Mouse (Mus musculus): ENCODE measurements around the gene Pick1.

Pick1 gene

DNA sequence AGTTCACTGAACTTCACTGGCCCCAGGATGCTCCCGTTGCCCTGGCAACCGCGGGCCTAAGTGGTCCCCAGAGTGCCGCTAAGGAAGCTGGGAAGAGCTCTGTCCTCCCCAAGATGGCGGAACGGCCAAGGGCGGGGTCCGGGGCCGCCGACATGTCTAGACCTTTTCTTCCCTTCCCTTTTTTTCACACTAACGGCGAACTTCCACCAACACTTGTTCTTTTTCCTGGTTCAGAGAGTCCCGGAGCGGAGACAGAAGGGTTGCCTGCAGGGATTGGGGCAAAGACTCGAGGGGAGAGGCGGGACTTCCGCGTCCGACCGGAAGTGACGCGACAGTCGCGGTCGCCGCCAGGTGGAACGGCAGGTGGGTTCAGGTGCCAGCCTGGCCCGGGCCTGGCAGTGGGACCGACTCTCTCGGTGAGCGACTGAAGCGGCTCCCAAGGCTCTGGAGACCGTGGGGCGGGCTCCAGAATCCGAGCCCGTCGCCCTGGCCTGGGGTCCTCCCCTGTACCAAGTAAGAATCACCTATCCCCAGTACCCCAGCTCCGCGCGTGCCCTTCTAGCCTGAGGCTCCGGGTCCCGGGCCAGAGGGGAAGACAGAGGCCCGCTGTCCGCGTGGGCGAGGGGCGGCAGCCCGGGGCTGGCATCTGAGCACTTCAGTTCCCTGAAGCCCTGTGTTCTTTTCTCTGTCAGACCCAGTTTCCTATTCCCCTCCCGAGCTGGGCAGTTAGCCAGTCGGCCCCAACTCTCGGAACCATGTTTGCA, at the start of gene Pick1, which contains the start of gene Gm49486:
Gene Pick1, plus strand, starts transcription at position 116 of the 764 bp plus-strand sequence.
Gene Gm49486, plus strand, starts transcription at position 334 of the 764 bp plus-strand sequence.
- in situ Hi-C loops (cut with MboI, MseI), result no loop called here

DNA sequence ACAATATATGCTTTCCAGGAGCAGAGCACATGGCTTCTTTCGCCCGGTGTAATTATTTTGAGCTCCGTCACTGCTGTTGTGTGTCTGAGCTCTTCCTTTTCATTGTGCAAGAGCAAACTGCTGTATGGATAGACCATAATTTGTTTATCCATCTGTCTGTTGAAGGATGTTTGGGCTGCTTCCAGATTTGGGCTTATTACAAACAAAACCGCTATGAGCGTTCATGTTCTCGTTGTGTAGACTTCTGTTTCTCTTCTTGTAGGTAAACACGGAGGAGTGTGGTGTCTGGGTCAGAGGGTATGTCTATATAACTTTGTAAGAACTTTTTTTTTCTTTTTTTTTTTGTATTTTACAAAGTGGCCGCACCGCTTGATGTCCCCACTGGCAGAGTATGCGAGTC, 43.8 kb upstream of the Pick1 start:
- in situ Hi-C loops (cut with MboI, MseI), result no loop called here

GRCm38 (mm10) chr15:79187819-79188218, 41.2 kb upstream of the Pick1 start:
- in situ Hi-C loops (cut with MboI, MseI), result no loop called here

DNA sequence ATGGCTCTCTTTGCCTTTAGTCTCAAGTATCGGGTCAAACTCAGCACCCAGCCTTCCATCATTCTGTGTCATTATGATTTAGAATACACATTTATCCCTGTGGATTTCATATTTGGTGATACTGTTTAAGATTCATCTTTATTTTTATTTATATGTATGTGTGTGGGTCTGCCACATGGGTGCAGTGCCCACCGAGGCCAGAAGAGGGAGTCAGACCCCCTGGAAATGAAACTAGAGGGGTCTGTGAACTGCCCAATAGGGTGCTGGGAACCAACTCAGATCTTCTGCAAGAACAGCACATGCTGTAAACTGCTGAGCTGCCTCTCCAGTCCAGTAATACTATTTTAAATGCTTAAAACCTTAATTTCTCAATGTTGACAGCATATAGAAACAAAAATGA, 37.5 kb upstream of the Pick1 start:
- in situ Hi-C loops (cut with MboI, MseI), result no loop called here

- in situ Hi-C loops (cut with MboI, MseI), result no loop called here
Observed at GRCm38 (mm10) chr15:79192450-79192849, 36.5 kb upstream of the Pick1 start.

DNA sequence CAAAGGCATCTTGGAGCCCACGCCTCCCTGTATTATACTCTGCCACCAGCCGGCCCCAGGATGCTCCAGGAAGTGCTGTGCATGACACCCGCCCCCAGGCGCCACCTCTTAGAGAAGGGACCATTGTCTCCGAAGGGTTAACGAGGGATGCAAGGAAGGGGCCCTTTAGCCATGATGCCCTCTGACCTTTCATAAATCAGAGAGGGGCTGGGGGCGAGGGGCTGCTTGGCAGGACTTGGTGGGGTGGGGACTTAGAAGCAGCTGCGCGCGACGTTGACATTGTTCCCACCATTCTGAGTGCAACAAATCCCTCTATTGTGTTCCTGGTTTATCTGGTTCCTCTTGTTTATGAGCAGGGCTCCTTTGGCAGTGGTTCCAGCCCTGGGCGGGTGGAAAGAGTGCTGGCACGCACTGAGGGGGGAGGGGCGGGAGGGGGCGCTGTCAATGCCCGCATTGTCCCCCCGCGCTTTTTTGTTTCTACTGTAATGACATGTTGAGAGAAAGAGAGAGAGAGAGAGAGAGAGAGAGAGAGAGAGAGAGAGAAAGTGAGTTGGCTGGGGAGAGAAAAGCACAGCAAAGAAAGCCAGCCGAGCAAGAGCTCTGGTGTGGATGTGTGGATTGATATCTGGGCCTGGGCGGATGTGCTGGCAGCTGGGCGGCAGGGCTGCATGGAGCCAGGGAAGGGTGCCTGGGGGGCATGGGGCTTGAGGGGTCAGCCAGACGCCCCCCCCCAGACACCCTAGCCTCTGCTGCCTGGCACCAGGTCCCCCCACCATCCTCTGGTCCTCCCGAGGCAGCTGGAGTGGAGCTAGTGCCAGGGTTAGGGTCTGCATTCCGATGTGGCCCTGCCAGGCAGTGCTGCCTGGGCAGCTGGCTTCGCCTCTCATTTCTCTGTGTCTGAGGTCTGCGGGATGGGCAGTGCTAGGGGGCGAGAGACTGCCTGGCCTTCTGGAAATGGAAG, 35.8 kb upstream of the Pick1 start:
- in situ Hi-C loops (cut with MboI, MseI), result no loop called here

DNA sequence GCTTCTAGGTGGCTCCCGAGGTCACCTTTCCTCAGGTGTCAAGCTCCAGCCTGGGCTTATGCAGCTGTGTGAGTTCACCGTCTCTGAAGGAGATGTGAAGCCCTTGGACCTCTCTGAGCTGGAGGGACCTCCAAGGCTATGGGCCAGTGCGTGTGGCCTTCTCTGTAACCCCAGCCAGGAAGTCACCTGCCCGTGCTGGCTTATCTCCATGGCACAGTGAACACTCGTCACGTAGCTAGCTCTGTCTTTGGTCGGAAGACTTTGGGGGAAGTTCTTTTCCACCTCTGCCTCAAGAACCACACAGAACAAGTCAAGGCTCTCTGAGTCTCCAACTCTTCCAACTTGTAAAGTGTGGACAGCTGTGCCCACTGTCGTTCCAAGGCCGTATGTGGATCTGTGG, 34.9 kb upstream of the Pick1 start:
- in situ Hi-C loops (cut with MboI, MseI), result no loop called here

GRCm38 (mm10) chr15:79194946-79195345, 34.0 kb upstream of the Pick1 start:
- in situ Hi-C loops (cut with MboI, MseI), result no loop called here

DNA sequence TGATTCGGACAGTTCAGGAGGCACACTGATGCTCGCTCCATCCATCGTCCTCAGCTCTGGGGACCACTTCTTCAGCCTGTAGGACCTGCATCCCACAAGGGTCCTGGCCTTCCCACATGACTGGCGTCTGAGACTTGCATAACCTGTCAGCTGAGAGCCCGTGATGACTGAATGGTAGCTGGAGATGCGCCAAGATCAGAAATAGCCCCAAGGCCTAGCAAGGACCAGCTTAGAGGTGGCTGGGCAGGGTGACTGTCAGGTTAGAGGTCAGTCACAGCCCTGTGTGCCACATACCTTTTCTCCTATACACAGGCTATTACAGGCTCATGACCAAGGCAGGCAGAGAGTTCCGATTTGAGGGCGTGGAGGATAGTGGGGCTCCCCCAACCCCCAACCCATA, 33.5 kb upstream of the Pick1 start:
- in situ Hi-C loops (cut with MboI, MseI), result no loop called here

GRCm38 (mm10) chr15:79199390-79199976, 29.5 kb upstream of the Pick1 start:
- in situ Hi-C loops (cut with MboI, MseI), result no loop called here

DNA sequence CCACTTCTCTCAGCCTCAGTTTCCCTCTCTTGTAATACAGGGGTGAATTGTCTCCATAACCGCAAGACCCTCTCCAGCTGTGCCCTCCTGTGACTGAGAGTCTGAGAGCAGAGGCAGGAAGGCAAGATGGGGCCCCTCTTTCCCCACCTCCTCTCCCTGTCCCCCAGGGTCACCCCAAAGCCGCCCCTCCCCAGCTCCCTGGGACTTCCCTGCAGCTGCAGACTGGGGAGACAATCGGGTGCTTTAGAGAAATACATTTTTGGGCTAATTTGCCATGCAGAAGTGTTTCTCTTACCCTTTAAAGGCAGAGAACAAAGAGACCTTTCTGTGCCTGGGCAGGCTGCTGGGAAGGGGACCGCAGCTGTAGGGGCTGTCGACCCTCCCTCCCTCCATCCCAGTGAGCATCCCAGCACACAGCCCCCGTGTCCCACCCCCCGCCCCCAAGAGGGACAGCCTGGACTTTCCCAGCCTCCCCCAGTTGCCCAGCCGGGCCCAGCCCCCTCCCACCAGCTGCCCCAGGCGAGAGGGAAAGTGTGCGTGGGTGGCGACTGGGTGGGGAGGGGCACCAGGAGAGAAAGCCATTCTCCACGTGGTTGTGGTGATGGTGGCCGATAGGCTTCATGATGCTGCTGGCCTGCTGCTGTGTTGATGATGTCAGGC, 27.4 kb upstream of the Pick1 start:
- in situ Hi-C loops (cut with MboI, MseI), result no loop called here

GRCm38 (mm10) chr15:79202575-79202974, 26.4 kb upstream of the Pick1 start:
- in situ Hi-C loops (cut with MboI, MseI), result no loop called here

GRCm38 (mm10) chr15:79208211-79208610, 20.8 kb upstream of the Pick1 start:
- in situ Hi-C loops (cut with MboI, MseI), result no loop called here

GRCm38 (mm10) chr15:79208758-79209439, 20.1 kb upstream of the Pick1 start:
- in situ Hi-C loops (cut with MboI, MseI), result no loop called here

DNA sequence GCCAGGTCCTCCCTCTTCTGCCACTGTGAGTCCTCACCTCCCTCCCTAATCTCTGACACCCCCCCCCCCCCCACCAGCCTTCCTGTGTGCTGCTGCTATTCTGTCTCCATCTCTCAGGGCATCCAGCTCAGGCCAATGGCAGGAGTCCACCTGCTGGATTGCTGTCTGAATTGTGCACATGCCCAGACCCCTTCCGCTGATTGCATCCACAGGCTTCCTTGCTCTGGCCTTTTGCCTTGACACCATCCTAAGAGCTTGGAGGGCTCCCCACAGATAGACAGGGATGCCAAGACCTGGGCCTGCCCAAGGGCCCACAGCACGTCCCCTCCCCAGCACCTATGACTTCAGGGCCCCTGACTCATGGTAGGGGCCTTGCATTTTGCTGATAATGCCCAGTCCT, 18.6 kb upstream of the Pick1 start:
- in situ Hi-C loops (cut with MboI, MseI), result no loop called here

GRCm38 (mm10) chr15:79212750-79213446, 16.1 kb upstream of the Pick1 start:
- in situ Hi-C loops (cut with MboI, MseI), result no loop called here

- in situ Hi-C loops (cut with MboI, MseI), result no loop called here
Observed at GRCm38 (mm10) chr15:79213591-79213990, 15.4 kb upstream of the Pick1 start.

DNA sequence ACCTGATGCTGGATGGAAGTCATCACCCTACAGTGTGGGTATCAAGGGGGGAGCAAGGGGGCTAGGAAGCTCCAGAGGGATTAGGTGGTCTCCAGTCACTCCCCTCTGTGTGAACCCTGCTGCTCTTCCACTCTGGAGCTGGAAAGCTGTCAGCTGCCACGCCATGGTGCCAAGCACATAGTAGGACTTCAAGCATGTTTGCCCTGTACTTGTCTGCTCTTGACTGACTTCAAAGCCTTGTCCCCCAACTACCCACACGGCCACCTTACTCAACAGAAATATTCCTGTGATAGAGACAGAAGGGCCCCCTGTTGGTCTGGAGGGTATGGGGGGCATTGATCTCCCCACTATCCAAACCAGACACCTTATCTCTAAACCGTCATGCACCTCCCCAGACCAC, 12.8 kb upstream of the Pick1 start:
- in situ Hi-C loops (cut with MboI, MseI), result no loop called here

DNA sequence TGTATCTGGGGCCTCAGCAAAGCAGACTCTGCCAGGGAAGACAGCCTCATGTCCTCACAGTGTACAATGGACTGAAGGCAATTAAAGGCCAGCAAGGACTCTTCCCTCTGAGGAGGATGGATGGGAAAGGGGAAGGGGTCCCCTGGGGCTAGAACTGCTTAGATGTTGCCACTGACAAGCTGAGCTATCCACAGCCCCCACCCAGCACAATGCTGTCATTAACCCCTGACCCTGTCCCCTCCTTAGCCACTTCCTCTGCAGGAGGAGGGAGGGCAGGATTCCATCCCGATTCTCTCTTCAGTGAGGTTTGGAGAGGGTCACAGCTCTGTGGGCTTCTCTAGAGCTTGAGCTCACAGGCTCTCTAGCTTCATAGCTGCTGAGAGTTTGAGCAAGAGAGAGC, 9.4 kb upstream of the Pick1 start:
- in situ Hi-C loops (cut with MboI, MseI), result no loop called here

GRCm38 (mm10) chr15:79223641-79224040, 5.3 kb upstream of the Pick1 start:
- in situ Hi-C loops (cut with MboI, MseI), result no loop called here
